Mouse (Mus musculus) erythroblast, embryonic 14.5 days (primary cell): ENCODE measurements around the gene Slc25a21.

ENCODE experiments used
- GATA1 ChIP-seq: IDR thresholded peaks from 2 replicates; pipeline ENCODE4 v1.6.1; 2012; ENCODE audit warnings: low read length, inconsistent platforms, mixed read lengths
- TAL1 ChIP-seq: IDR thresholded peaks from 3 replicates; pipeline ENCODE4 v1.6.1; 2012; ENCODE audit warnings: low read length, inconsistent platforms, mixed read lengths

GRCm38 (mm10) chr12:57231085-57231875 lies 34.0 kb upstream of the Slc25a21 start:
- no peak for TF ChIP-seq GATA1
- no peak for TF ChIP-seq TAL1
